ENCODE assay signal across 8 mouse cellular contexts in genomic region chr9:111055800-111056518, GRCm38 (mm10). TPM values are rescaled to one million over a fixed set of nuclear protein-coding genes. Genes with fewer than 3 reads are reported as not detected.
A peak's percentile ranks its signal among the peaks of the same experiment; 100 is the strongest.
DNase-seq lines count a peak whose midpoint lies in the region; ATAC-seq and TF ChIP-seq lines count a peak whose summit lies in the region.

No protein-coding gene starts in this region.

- WGBS in kidney, postnatal 0 days: 62% methylated on average over 29 of the region's 29 CpGs
- WGBS in hindbrain, embryonic 14.5 days: 85% methylated on average over 29 of the region's 29 CpGs

- no peak overlapping the region for H3K27ac ChIP-seq in kidney, postnatal 0 days
- peak overlapping the region; percentile 73 for H3K27ac ChIP-seq in brown adipose tissue, adult 24 weeks (replicated peaks; ENCODE audit: low read depth, low read length)
- H3K27ac ChIP-seq in hindbrain, embryonic 14.5 days: no peak overlapping the region

- DNase-seq in kidney, postnatal 0 days (ENCODE audit: low spot score): no peak
- DNase-seq in kidney, postnatal 36 days: no peak
- no peak for DNase-seq in hindbrain, embryonic 14.5 days (ENCODE audit: low spot score)
- DNase-seq in right cerebral cortex, adult 18-20 months: no peak
- no peak for DNase-seq in frontal cortex, adult 2 months (ENCODE audit: extremely low spot score in 1 of 2, low spot score in 1 of 2)
- DNase-seq in adrenal gland, postnatal 4 days (ENCODE audit: low spot score in 2 of 2): no peak

- no peak for TF ChIP-seq CTCF in kidney, postnatal 0 days (IDR thresholded peaks at IDR 0.05; ENCODE audit: low read depth)

- no peaks in the 10 kb centered on the region for H3K36me3 ChIP-seq in kidney, postnatal 0 days (ENCODE audit: insufficient read depth, low read length)
- H3K36me3 ChIP-seq in hindbrain, embryonic 14.5 days (replicated peaks; ENCODE audit: control insufficient read depth, insufficient read depth): no peaks in the 10 kb centered on the region
- peaks cover 4% of the 10 kb centered on the region for H3K36me3 ChIP-seq in megakaryocyte, embryonic 14.5 days (replicated peaks; ENCODE audit: low read length)

- H3K4me1 ChIP-seq in kidney, postnatal 0 days (replicated peaks; ENCODE audit: insufficient read depth, low read length): peaks cover 8% of the 10 kb centered on the region
- H3K4me1 ChIP-seq in brown adipose tissue, adult 24 weeks (ENCODE audit: control insufficient read depth, insufficient read depth, insufficient read length, low read length): peaks cover 4% of the 10 kb centered on the region
- H3K4me1 ChIP-seq in hindbrain, embryonic 14.5 days (replicated peaks; ENCODE audit: control insufficient read depth, insufficient read depth, low read length): no peaks in the 10 kb centered on the region
- peaks cover 59% of the 10 kb centered on the region for H3K4me1 ChIP-seq in megakaryocyte, embryonic 14.5 days

- H3K4me2 ChIP-seq in kidney, postnatal 0 days (ENCODE audit: low read length): peak overlapping the region; percentile 74
- H3K4me2 ChIP-seq in hindbrain, embryonic 14.5 days (replicated peaks): peak overlapping the region; percentile 34; the same call in 1 of the 2 replicates

- ATAC-seq in kidney, postnatal 0 days (replicated peaks; ENCODE audit: low FRiP score, low read depth): no peak
- no peak for ATAC-seq in hindbrain, embryonic 14.5 days (ENCODE audit: low FRiP score)

- H3K4me3 ChIP-seq in kidney, postnatal 0 days (replicated peaks; ENCODE audit: low read depth, low read length): peak overlapping the region; percentile 48
- H3K4me3 ChIP-seq in brown adipose tissue, adult 24 weeks (ENCODE audit: insufficient read depth, low read depth, low read length): peak overlapping the region; percentile 73
- H3K4me3 ChIP-seq in hindbrain, embryonic 14.5 days (replicated peaks; ENCODE audit: low read length): 0 out of 2 replicates have a peak overlapping the region, but pooled peaks have one; percentile 12
- H3K4me3 ChIP-seq in megakaryocyte, embryonic 14.5 days (replicated peaks): peak overlapping the region; percentile 92

- no peaks in the 10 kb centered on the region for H3K9me3 ChIP-seq in kidney, postnatal 0 days (replicated peaks; ENCODE audit: low read length)
- no peaks in the 10 kb centered on the region for H3K9me3 ChIP-seq in hindbrain, embryonic 14.5 days (ENCODE audit: control insufficient read depth, low read length)
- H3K9me3 ChIP-seq in megakaryocyte, embryonic 14.5 days: no peaks in the 10 kb centered on the region

- H3K9ac ChIP-seq in kidney, postnatal 0 days (ENCODE audit: low read depth, low read length): peak overlapping the region; percentile 55; the same call in 1 of the 2 replicates
- H3K9ac ChIP-seq in hindbrain, embryonic 14.5 days: no peak overlapping the region

- H3K27me3 ChIP-seq in kidney, postnatal 0 days (ENCODE audit: insufficient read depth, low read length): no peaks in the 10 kb centered on the region
- H3K27me3 ChIP-seq in hindbrain, embryonic 14.5 days (ENCODE audit: control insufficient read depth, insufficient read depth, low read length): no peaks in the 10 kb centered on the region
- peaks cover 39% of the 10 kb centered on the region for H3K27me3 ChIP-seq in megakaryocyte, embryonic 14.5 days (replicated peaks)

RNA-seq across cellular contexts. Expression of gene Ccrl2, which starts 1.4 kb away (rescaled TPM):
- 2.7 and 3.5 TPM in 2 replicates for polyA plus RNA-seq in kidney, postnatal 0 days (2015; fragmentation: Nextera tagmentation; extraction: Ambion mirVana)
- 1.3 and 1.6 TPM in 2 replicates for polyA plus RNA-seq in brown adipose tissue, adult 24 weeks (2012; ENCODE audit: insufficient read depth, insufficient read length, missing spikeins)
- polyA plus RNA-seq in hindbrain, embryonic 14.5 days (2014; fragmentation: Nextera tagmentation; extraction: Ambion mirVana): 0.97 and 1.3 TPM in 2 replicates
- 1.6 TPM in 1 of 2 replicates, not detected in the other for polyA plus RNA-seq in megakaryocyte, embryonic 14.5 days (2012; ENCODE audit: insufficient read depth, low replicate concordance)
- polyA plus RNA-seq in frontal cortex, adult 2 months (2012; rRNA removed): 1.5 and 1.6 TPM in 2 replicates
- total RNA-seq in adrenal gland, postnatal 4 days (2021): 1 to 10 TPM; 4.3 to 4.8 TPM

RNA-seq across cellular contexts. Expression of gene Ltf, which starts 36.9 kb away (rescaled TPM):
- 2.2 and 2.5 TPM in 2 replicates for polyA plus RNA-seq in kidney, postnatal 0 days (2015; fragmentation: Nextera tagmentation; extraction: Ambion mirVana)
- polyA plus RNA-seq in brown adipose tissue, adult 24 weeks (2012; ENCODE audit: insufficient read depth, insufficient read length, missing spikeins): not detected in 2 replicates
- 1.1 and 1.7 TPM in 2 replicates for polyA plus RNA-seq in hindbrain, embryonic 14.5 days (2014; fragmentation: Nextera tagmentation; extraction: Ambion mirVana)
- polyA plus RNA-seq in megakaryocyte, embryonic 14.5 days (2012; ENCODE audit: insufficient read depth, low replicate concordance): 7.6 TPM in 1 of 2 replicates, not detected in the other
- polyA plus RNA-seq in frontal cortex, adult 2 months (2012; rRNA removed): 0.06 and 0.71 TPM in 2 replicates
- total RNA-seq in adrenal gland, postnatal 4 days (2021): 10 to 100 TPM; 17.6 to 44.5 TPM

Comparison
In these comparisons a context has a peak if more than half of its experiments do, and no peak if none do; other contexts are left out.
1. H3K4me3 ChIP-seq: peak in every context shown above with its lines; median percentile 92 in megakaryocyte, embryonic 14.5 days; 73 in brown adipose tissue, adult 24 weeks; 48 in kidney, postnatal 0 days; 12 in hindbrain, embryonic 14.5 days.